Mouse (Mus musculus): Measurements from ENCODE around the gene Syt16. TPM values are rescaled to one million over a fixed set of nuclear protein-coding genes. Genes with fewer than 3 reads are reported as not detected.

Gene Syt16
- 0.06 TPM in 1 of 2 replicates, not detected in the other for polyA plus RNA-seq (2012; rRNA removed; ENCODE audit: low replicate concordance)

GRCm38 (mm10) chr12:73997297-73998127 lies at the start of gene Syt16:
TSS of gene Syt16 (plus strand) at chr12:73997661.

GRCm38 (mm10) chr12:73964291-73965281 lies 32.9 kb upstream of the Syt16 start, which contains the start of gene Snapc1:
TSS of gene Snapc1 (plus strand) at chr12:73964481.

GRCm38 (mm10) chr12:74316344-74316973 lies 319.0 kb downstream of the Syt16 start, which contains the start of gene Gm11042:
TSS of gene Gm11042 (minus strand) at chr12:74316394.

Other genes with a start within 250 kb of the Syt16 start
- 24.6 and 46.0 TPM in 2 replicates for gene Hif1a, start 96.3 kb upstream of the Syt16 start, polyA plus RNA-seq (2012; rRNA removed; ENCODE audit: low replicate concordance)
- gene Gm49321, start 60.0 kb upstream of the Syt16 start, polyA plus RNA-seq (2012; rRNA removed; ENCODE audit: low replicate concordance), result 0.43 TPM in 1 of 2 replicates, not detected in the other
- gene Snapc1, start 33.2 kb upstream of the Syt16 start, polyA plus RNA-seq (2012; rRNA removed; ENCODE audit: low replicate concordance), result 6.2 and 10.2 TPM in 2 replicates

Measured in subcutaneous adipose tissue, adult 2 months (tissue).